Mouse (Mus musculus): ENCODE data around the gene Cyp4f16.
"Not testable (repeated sequence)": the region's sequence is repeated elsewhere in the genome, so short reads cannot be mapped to it uniquely, and the experiment has no call there.

GRCm38 (mm10) chr17:32563301-32563700, 26.9 kb downstream of the Cyp4f16 start:
- TF ChIP-seq CTCF, EP300 (IDR thresholded peaks at IDR 0.05; ENCODE audit: low read depth): not testable (repeated sequence)

Measured in liver, embryonic 14.5 days (tissue).